Mouse (Mus musculus) lung, postnatal 4 days (tissue): ENCODE measurements around the gene Map2k2.
A peak's percentile ranks its signal among the peaks of the same experiment; 100 is the strongest.
"Not testable (repeated sequence)": the region's sequence is repeated elsewhere in the genome, so short reads cannot be mapped to it uniquely, and the experiment has no call there.

Experiments used
- DNase-seq, 2 experiments: peaks; one replicate each; pipeline ENCODE4 v3.0.0; 2021

Gene Map2k2

DNA sequence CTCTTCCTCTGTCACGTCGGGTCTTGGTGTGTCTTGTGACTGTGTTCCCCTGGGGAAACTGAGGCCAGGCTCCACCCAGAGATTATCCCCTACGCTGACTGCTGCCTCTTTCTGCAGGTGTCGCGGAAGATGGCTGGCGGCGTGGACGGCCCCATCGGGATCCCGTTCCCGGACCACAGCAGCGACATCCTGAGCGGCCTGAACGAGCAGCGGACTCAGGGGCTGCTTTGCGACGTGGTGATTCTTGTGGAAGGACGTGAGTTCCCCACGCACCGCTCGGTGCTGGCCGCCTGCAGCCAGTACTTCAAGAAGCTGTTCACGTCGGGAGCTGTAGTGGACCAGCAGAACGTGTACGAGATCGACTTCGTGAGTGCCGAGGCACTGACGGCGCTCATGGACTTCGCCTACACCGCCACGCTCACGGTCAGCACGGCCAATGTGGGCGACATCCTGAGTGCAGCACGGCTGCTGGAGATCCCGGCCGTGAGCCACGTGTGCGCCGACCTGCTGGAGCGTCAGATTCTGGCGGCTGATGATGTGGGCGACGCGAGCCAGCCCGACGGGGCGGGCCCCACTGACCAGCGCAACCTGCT, 38.2 kb downstream of the Map2k2 start:
- no peak for DNase-seq

DNA sequence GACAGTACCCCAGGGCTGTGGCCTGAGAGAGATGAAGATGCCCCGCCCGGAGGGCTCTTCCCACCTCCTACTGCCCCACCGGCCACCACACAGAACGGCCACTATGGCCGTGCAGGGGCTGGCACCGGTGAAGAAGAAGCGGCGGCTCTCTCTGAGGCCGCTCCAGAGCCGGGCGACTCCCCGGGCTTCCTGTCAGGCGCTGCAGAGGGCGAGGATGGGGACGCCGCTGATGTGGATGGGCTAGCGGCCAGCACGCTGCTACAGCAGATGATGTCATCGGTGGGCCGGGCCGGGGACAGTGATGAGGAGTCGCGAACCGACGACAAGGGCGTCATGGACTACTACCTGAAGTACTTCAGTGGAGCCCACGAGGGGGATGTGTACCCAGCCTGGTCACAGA, 39.0 kb downstream of the Map2k2 start:
- DNase-seq = peak in 1 of 2 experiments; percentile 66

DNA sequence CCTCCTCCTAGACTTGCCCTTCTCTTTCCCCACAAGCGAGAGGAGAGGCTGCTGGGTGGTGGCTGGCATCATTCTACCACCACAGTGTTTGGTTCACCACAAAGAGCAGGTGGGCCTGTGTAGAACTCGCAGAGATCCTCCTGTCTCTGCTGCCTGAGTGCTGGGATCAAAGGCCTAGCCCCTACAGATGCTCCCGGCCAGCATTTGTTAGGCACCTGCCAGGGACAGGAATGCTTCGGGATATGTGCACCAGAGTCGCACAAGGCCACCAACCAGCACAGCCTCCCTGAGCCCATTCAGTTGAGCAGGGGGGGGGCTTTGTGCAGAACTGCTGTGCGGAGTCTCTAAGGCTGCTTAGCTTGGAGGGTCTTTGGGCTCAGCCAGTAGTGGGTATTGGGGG, 39.6 kb downstream of the Map2k2 start:
- DNase-seq = no peak

DNA sequence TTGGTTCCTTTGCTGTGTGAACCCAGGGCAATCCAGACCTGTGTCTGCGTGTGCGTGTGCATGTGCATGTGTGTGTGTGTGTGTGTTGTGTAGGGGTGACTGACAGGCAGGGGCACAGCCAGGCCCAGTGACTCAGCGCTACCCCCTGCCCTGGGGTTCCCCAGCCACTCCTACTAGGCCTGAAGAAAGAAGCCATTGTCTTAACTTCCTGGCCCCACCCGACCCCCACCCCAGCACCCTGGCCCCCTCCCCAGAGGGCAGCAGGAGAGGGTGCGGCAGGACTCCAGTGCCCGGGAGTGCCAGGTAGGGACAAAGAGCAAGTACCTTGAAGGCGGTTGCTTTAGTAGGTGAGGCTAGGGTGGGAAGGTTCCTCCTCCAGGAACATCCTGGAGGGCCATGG, 40.1 kb downstream of the Map2k2 start:
- no peak for DNase-seq

DNA sequence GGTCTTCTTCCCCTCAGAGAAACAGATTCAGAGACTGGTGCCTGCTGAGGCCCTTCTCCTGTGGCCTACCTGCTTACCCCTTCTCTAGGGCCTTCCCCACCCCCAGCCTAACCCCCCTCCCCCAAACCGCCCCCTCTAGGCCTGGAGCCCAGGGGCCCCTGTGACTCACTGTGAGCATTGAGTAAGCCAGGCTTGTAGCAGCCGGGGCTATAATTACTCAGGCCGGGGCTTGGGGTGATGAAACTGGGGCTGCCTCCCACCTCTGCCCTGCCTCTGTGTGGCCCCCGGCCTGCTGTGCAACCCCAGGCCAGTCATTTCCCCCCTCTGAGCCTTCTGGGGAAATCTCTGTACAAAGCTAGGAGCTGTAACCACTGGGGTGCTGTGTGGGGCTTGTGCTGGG, 40.6 kb downstream of the Map2k2 start:
- no peak for DNase-seq

DNA sequence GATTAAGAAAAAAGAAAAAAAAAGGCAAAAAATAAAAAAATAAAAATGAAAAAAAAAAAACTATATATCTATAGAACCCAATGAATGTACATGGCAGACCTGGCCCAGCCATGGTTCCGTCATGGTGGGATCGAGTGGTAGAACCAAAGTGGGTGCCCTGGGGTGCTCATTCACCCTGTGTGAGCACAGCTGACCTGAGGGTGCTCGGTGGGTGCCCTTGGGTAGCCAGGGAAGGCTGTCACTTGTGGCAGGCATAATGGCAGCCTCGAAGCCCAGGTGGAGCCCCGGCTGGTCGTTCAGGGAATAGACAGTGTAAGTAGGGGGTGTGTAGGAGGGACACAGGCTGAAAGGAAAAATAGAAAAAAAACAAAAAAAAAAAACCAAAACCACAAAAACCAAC, 45.5 kb downstream of the Map2k2 start:
- peak in 1 of 2 experiments; percentile 27 for DNase-seq

DNA sequence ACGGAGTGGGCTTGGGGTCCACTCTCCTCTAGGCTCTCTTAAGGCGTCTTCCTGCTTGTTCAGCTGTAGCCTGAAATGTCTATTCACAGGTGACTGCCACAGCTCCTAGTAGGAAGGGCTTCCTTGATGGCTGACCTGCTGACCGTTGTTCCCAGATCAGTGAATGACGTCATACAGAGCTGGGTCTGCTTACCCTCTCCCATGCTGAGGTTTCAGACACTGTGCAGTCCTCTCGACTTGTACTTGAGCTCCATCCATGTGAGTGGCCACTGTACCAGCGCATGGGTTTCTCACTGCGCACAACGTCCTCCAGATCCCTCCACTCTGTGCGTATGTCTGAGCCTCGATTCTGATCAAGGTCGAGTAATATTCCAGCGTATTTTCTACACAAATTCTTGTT, 46.9 kb downstream of the Map2k2 start:
- peak in 1 of 2 experiments; percentile 19 for DNase-seq

DNA sequence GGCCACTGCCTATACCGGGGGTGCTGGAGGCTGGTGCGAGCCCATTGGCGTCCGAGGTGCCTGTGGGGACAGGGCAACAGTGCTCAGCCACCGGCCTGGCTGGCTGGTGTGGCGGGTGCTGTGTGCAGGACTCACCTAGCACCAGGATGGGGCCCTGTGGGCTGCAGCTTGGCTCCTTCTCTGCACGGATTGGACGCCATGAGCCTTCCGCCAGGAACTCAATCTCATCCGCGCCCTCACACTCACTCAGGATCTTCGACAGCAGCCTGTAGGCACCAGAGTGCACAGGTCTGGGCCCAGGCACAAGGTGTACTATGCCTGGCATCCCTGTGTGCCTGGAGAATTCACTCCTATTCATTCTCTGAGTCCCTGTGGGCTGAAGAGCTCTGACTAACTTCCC, 48.6 kb downstream of the Map2k2 start:
- DNase-seq = no peak

DNA sequence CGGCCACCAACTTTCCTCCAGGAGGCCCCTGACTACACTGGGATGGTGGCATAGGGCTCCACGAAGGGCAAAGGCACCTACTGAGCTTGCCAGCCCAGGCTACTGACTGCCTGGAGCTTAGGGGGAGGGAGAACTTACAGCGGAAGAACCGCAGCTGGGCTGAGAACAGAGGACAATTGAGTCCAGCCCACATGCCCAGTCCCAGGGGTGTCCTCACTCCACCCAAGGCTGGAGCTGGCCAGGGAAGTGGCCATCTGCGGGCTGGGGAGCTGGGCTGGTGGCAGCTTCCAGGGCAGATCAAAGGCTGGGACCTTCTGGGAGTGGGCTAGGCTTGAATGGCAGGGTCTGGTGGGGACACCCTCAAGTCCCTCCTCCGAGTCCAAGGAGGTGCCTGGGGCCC, 49.0 kb downstream of the Map2k2 start:
- peak in 1 of 2 experiments; percentile 23 for DNase-seq

DNA sequence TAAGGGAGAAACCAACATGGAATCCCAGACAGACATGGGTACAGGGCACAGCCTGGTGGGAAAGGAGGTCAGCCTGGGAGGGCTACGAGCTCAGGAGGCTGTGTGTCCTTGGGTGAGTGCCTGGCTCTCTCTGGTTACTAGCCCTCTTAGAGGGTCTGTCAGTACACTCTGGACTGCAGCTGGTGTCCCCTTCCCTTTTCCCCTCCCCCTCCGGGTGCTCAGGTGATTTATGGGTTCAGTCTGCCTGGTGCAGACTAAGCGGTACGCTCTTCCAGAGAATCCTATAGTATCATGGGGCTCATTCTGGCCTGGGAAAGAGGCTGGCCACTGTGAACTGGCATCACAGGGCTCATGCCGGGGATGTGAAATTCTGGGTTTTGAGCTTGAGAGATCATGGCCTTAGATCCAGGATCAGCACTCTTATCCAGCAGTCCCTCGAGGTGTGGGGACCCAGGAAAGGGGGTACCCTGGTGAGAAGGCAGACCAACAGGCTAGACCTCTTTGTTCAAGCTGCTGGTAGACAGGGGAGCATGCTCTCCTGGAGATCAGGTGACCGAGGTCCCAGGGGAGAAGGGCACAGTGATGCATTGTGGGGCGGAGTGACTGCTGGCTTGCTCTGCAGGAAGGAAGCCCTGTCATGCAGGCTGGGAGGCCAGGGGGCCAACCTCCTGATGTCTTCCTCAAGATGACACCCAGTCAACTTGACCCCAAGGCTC, 56.0 kb downstream of the Map2k2 start:
- no peak for DNase-seq

DNA sequence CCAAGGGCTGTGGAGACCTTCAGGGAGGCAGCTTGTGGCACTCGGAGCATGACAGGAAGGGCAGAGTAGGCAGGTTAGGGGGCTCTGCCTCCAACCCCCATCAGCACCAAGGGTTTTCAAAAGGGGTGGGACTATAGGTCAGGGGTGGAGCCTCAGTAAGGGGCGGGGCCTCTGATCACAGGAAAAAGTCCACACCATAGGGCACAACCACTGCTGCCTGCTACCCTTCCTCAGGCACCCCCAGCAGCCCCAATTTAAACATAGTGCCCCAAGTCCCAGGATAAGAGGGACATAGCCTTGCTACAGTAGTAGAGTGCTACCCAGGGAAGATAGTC, 56.6 kb downstream of the Map2k2 start:
- no peak for DNase-seq

DNA sequence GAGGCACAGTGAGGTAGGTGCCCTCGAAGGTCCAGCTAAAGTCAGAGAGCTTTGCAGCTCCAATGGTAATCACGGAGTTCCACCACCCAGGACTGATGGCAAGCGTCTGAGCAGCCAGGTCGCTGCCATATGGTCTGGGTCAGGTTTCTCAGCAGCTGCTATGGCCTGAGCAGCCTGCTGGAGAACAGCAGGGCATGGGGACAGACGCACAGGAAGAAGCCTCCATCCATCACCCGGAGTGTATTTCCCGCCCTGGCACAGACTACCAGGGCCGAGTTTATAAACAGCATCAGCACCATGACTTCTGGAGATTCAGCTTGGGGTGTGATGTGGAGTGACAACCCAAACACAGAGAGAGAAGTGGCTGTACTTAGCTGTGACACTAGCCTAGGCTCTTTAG, 59.4 kb downstream of the Map2k2 start:
- DNase-seq = no peak

DNA sequence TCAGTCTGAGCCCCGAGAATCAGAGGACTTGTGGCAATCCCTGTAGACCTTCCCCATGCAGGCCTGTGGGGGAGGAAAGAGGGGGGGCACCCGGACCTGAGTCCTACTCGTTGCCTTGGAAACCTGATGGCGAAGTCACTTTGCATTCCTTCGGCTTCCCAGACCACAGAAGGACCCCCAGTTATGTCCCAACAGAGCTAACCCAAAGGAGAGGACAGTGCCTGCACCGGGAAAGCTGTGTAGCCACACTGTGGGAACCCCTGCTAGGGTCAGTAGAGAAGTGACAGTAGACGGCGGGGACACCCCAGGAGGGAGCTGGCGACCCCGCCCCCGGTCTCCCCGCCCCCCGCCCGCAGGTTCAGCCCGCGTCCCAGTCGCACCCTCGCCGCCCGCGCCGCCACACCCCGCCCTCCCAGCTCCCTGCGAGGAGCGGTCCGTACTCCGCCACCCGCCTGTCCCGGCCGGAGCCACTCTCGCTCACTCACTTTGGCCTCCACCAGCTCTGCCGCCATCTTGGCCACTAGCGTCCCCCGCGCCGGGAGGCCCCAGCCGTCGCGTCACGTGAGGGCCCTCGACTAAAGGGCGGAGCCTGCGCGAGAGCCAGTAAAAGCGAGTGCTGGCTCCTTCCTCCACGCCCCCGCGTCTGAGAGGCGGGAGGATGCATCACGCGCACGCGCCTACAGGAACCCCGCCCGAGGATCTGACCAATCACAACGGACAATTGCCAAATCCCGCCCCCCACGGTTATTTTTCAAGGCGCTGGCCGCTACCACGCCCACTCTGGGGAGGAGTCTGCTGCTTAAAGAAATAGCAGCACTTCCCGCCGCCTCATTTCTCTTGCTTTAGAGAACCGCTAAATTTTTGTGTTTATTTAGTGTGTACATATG, 61.7 kb downstream of the Map2k2 start, which contains the start of gene Pias4:
TSS of gene Pias4 (minus strand) at position 724 of the 887 bp plus-strand sequence.
- peak; percentile 100 for DNase-seq

DNA sequence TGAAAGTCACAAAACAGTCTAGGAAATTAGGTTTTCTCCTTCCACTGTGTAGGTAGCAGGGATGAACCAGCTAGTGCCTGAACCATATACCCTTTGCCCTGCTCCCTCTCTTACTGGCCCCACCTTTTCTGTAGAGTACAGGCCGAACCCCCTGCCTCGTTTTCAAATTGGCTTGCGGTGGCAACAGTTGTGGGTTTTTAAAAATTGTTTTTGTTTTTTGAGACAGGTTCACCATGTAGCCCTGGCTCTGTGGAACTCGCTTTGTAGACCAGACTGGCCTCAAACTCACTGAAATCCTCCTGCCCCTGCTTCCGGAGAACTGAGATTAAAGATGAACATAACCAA, 62.3 kb downstream of the Map2k2 start:
- DNase-seq = no peak

DNA sequence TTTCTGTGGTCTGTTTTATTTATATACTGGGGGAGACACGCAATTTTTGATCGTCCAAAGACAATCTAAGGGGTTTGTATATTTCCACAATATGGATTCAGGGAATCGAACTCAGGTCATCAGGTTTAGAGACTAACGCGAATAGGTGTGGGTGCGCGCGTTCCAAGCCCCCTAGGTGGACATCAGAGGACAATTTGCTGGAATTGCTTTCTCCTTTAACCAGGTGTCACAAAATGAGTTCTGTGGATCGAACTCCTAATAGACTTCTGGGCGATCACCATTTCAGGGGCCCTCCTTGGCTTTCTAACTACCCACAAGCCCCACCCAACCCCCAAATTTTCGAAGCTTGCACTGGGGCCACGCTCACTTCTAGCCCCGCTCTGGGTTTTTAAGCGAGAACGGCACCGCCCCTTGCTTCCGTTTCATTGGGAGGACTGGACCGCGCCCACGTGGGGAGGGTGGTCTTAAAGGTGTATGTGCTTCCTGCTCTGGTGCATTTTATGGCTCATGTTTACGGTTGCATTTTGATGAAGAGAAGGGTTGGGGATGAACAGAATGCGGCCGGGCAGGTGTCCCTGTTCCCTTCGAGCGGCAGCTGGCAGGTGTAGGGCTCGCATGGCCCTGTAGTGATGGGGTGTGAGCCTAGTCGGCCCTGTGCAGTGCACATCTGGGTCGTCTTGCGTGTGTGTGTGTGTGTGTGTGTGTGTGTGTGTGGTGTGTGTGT, 63.0 kb downstream of the Map2k2 start:
- DNase-seq = peak; percentile 89 to 90

DNA sequence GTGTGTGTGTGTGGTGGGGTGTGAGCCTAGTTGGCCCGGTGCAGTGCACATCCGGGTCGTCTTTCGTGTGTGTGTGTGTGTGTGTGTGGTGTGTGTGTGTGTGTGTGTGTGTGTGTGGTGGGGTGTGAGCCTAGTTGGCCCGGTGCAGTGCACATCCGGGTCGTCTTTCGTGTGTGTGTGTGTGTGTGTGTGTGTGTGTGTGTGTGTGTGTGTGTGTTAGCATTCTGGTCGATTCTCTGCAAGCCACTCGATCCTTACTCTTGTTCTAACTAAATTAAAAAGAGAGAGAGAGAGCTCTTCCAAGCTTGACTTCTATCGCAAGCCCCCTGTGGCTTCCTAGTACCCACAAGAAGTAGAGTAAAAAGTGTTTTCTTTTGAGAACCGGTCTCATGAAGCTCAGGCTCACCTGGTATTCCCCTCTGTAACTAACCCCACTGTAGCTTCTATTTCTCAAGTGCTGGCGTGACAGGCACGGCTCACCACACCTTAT, 63.7 kb downstream of the Map2k2 start:
- peak in 1 of 2 experiments; percentile 54 for DNase-seq

DNA sequence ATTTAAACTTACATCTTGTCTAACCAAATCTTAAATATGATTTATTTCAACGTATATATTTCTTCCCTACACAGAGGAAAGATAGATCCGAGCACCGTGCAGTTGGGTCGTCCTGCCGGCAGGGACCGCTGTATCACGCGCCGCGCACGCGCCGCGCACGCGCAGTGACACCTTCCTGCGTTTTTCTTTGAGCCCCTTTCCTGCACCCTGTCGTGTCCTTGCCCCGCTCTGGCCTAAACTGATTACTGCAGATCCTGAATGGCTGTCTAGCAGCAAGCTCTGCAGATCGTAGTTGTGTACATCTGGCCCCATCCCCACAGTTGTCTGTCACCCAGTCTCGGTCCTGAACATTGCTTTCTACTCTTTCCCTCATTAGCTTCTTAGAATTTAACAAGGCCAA, 67.4 kb downstream of the Map2k2 start:
- peak; percentile 88 to 90 for DNase-seq

DNA sequence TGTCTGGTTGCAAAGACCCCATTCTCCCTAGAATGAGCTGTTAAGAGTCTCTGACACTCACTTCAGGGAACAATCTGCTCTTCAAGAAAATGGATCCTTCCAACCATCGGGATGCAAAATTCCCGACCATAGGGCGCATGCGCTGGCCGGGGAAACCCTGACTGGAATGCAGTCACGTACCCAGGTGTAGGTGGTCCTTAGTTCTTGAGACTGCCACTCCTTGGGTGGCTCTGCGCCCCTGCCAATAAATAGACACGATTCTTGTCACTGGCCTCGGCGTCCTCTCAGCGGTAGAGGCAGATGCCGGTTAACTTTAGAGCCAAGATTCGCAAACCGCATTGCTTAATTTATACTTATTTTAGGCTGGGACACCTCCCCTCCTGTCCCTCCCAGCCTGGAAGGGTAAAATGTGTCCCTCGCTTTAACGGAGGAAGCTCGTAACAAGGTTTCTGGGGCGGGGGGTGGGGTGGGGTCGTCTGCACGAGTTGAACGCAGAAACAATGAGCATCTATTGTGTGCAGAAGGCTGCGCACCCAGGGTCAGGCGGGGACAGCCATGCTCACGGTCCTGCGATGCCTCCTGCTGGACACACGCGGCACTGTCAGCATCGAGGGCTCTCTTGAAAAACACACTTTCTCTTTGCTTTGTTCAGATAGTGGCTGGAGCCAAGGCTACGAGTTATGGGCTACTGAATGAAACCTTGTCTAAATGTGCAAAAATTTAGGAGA, 69.1 kb downstream of the Map2k2 start:
- peak; percentile 90 to 94 for DNase-seq

DNA sequence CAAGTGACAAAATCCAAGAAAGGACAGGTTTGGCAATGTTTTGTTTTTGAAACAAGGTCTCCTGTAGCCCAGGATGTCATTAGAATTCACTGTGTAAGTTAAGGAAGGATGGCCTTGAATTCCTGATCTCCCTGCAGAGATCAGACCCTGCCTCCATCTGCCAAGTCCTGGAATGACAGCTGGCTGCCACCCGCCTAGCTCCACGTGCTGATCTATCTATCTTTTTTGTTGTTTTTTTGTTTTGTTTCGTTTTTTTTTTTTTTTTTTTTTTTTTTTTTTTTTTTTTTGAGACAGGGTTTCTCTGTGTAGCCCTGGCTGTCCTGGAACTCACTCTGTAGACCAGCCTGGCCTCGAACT, 69.6 kb downstream of the Map2k2 start:
- DNase-seq = not testable (repeated sequence)

DNA sequence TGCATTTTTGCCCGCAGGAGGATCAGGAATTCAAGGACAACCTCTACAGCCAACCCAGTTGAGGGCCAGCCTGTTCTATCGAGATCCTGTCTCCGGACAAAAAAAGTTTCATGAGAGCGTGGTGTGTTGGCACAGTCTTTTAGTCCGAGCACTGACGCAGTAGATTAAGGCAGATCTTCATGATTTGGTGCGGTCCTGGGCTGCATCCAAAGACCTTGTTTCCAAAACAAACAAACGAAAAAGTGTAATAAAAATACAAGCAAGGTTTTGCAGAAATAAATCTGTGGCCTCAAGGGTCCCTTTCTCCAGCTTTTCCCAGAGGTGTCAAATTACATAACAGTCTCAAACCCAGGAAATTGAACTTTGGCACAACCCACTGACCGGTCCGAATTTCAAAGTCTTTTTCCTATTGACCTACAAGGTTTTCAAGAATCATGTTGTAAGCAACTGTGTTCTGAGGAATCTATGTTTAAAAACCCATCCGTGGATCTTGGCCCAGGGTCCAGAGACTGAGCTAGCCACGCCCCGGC, 70.3 kb downstream of the Map2k2 start:
- DNase-seq = no peak

DNA sequence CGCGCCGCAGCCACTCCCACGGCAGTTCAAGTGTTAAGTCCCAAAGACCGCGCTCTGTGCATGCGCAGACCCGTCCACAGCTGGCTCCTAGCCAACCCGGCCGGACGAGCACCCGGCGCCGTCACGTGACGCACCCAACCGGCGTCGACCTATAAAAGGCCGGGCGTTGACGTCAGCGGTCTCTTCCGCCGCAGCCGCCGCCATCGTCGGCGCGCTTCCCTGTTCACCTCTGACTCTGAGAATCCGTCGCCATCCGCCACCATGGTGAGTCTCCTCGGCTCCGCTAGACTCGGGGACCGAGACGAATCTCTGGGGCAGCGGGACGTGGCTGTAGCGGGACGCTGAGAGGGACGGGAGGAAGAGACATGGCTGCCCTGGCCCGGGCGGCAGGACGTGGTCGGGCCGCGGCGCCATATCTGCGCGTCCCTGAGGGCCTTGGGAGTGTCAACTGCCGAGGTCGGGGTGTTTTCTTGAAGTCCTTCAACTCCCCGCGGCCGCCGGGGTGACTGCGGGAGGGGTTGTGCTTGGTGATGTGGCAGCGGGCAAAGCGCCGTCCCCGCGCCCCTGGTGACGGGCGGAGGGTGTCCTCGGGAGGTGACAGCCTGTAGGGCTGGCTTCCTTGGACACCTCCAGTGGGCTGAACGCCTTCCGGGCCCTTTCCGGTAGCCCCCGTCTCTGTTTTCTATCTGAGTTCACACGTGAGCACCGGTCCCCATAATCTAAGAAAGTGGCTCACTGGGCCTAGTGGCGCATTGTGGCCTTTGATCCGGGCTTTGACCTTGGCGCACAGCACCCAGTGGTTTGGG, 71.0 kb downstream of the Map2k2 start, which contains the start of gene Eef2:
TSS of gene Eef2 (plus strand) at position 166 of the 806 bp plus-strand sequence.
- peak; percentile 99 for DNase-seq
